Mouse (Mus musculus) lung, adult 18-20 months (tissue): Measurements from ENCODE around the gene St6galnac3.

Experiments
- DNase-seq, 2 experiments: peaks; one replicate each; pipeline ENCODE4 v3.0.0; 2022; ENCODE audit warnings: mixed read lengths in 2 of 2

The St6galnac3 gene

GRCm38 (mm10) chr3:153276101-153276829, 448.7 kb downstream of the St6galnac3 start:
- DNase-seq, result no peak

GRCm38 (mm10) chr3:153272241-153272640, 452.7 kb downstream of the St6galnac3 start:
- no peak for DNase-seq

DNA sequence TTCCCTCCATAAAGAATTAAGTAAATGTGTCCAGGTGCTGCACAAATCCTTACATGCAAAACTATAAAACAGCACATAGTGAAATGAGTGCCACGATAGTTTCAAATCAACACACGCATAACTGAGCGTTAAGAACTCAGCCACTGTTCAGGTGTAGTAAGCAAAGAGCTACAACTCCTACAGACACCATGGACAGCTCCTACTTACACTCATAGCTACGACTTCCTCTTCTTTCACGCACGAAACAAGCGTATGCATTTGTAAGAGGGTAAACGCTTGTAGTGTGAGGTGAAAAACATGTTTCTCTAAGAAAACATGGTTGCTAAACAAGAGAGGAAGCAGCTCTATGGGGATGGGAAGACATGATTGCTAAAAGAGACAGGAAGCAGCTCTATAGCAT, 457.6 kb downstream of the St6galnac3 start:
- no peak for DNase-seq

DNA sequence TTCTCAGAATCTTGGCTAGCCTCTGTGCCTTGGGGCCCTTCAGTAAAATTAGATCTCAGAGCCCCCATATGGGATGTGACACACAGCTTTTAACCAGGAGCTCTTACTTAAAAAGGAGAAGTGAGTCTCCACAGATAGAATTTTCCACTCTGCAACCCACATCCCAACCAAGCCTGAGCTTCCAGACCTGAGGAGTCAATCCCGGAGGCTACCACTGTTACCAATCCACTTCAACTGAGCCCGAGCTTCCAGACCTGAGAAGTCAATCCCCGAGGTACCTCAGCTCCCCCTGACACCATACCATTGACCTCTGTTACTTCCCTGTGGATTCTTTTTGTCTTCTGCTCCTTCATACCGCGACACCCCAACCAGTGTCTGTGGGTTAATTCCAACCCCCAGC, 463.0 kb downstream of the St6galnac3 start:
- no peak for DNase-seq

DNA sequence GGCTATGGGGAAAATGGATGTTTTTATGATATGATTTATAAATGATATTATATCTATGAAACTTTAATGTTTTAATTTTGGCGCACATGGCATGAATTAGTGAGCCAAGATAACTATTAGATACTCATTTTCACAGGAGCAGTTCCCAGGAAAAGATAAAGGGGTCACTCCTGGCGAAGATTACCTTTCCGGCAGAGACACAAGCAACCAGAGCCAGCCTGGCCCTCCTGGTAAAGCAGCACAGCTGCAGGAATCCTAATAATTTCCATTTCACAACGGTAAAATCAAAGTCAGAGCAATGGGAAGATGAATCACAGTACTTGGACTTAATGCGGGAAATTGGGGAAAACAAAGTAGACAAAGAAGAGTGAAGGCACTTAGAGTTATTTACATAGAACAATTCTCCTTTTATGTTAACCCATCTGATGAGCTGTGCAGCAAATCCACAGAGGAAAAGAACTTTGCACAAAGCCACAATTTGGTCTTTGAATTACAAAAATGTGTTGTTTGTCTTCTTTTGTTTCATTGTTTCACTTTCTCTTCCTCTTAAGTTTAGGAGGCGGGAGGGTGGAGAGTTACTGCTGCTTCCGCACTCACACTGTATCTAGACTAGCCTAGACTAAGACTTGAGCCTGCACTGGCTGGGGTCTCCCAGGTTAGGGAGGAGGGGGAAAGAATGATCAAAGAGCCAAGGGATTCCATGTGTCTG, 464.6 kb downstream of the St6galnac3 start:
- DNase-seq, result no peak

GRCm38 (mm10) chr3:153255910-153256309, 469.1 kb downstream of the St6galnac3 start:
- no peak for DNase-seq

- DNase-seq, result no peak
Observed at GRCm38 (mm10) chr3:153251653-153252052, 473.3 kb downstream of the St6galnac3 start.

DNA sequence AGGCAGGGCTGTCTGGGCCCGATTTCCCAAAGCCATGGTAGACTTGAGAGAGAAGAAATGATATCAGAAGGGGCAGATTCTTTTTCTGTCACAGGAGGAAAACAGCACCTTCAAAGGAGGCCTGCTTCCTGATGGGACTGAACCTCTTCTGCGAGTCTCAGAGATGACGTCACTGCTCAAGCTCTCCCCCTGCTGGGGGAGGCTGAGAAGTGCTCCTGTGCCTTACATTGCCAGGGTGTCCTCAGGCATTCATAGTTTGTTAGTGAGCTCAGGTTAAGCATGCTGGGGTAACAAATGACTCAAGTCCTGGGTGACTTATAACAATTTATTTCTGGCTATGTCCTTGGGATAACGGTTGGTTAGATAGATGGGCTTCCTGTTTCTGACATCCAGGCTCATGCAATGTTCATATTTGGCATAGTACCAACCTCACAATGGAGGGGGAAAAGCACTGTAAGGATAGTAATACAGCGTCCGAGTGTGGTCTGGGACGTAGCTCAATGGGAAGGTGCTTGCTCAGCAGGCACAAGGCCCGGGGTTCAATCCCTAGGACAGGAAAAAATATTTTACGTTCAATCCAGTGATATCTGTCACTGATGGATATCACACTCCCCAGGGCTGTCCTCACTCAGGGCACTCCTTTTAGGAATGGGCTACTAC, 474.2 kb downstream of the St6galnac3 start:
- DNase-seq, result peak; percentile 64 to 79

DNA sequence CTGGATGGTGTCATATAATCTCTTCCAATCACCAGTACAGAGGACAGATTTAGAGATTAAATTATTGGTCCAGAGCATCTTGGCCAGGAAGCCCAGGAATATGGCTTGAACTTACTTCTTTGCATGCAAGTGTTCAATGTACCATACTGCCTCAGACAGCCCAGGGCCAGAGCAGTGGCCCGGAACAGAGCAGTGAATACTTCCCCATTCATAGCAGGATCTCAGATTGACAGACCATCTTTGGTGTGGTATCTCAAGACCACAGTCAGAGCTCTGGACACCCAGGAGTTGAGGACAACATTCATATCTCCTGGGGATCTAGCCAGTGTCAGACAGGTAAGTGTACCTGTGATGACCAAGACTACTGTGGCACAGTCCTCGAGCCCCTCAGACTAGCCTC, 476.1 kb downstream of the St6galnac3 start:
- no peak for DNase-seq

DNA sequence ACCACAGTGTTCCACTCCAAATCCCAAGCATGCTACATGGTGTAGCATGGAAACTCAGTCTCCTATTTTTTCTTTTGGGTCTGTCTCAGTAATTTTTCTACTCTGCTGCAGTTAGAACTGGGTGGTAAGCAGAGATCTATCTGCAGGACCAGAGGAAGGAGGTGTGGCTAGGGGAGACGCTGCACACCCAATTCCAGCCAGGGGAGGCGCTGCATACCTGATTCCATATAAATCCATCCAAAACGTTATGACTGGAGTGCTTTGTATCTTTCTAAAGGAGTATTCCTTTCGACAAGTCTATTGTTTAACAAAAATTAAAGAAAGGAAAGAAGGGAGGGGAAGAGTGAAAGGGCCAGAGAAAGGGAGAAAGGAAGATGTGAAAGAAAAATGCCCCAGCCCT, 476.9 kb downstream of the St6galnac3 start:
- DNase-seq, result no peak

GRCm38 (mm10) chr3:153242524-153242923, 482.4 kb downstream of the St6galnac3 start:
- no peak for DNase-seq

GRCm38 (mm10) chr3:153241134-153241533, 483.8 kb downstream of the St6galnac3 start:
- no peak for DNase-seq

DNA sequence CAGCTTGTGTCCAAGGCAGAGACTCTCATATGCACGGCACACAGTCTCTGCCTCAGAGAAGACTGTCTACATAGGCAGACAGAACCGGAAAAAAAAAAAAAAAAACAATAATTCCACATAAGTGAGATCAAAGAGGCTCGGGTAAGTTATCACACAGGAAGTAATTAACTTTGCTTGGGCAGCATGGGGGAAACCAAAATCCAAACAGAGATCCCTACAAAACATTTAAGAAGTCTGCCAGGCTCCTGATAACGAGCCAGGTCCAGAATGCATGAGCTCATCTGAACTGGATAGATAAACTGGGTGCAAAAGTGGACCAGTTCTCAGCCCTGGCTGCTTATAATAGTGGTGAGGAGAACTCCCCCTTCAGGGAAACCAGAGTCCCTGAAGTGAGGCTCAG, 484.6 kb downstream of the St6galnac3 start:
- DNase-seq, result peak; percentile 28 to 72

GRCm38 (mm10) chr3:153238381-153238780, 486.6 kb downstream of the St6galnac3 start:
- DNase-seq, result no peak

DNA sequence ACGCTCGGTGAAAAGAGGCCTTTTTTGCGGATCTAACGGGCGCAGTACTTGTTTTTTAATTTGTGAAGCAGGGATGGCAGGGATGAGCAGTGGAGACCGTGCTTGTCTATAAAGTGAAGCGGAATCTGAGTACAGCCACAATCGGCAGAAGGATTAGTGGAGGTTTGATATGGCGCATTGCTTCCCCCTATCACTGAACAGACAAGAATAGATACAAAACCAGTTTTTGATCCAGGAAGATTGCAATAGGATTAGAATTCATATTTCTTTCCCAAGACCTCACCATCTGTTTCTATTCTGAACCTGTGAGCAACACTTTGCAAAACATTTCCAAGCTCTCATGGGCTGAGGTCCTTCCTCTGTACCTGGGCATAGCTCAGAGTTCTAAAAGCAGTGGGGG, 488.7 kb downstream of the St6galnac3 start:
- DNase-seq, result no peak

DNA sequence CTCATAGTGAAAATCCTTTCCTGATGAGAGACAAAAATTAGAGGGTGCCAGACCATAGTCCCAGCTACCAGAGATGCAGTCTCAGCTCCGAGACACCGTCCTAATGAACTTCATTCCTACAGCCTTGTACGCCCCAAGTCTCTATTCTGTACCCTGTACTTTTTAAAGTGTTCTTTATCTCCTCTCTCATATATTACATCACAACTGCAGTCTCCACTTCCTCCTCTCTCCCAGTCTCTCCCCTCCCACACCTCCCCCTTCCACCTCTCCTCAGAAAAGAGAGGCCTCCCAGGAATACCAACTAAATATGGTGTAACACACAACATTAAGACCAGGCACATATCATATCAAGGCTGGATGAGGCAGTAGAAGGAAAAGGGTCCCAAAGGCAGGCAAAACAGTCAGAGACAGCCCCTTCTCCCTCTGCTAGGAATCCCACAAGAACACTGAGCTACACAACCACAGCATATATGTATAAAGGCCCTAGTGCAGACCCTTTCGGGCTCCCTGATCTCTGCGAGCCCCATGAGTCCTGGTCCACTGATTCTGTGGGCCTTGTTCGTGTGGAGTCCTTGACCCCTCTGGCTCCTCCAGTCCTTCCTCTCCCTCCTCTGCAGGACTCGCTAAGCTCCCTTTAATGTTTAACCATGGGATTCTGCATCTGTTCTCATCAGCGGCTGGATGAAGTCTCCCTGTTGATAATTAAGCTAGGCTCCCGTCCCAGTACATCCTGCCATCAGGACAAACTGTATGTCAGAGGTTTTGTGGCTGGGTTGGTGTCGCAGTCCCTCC, 502.2 kb downstream of the St6galnac3 start:
- DNase-seq, result no peak

DNA sequence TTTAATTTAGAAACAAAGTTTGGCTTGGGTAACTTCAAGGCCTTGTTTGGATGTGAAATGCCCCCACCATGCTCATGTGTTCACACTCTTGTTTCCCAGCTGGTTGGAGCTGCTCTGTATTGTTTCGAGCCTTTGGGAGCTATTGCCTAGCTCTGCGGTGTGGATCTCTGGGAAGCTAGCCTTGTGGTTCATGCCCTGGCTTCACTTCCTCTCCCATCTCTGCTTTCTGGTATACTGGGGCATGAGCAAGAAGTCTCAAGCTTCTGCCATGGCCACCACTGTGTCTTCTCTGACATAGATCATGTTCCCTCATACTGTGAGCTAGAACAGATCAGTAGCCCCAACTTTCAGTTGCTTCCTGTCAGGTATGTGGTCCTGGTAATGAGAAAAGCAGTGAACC, 505.6 kb downstream of the St6galnac3 start:
- DNase-seq, result no peak

- DNase-seq, result no peak
Observed at GRCm38 (mm10) chr3:153208186-153208585, 516.8 kb downstream of the St6galnac3 start.

GRCm38 (mm10) chr3:153204046-153204445, 520.9 kb downstream of the St6galnac3 start:
- no peak for DNase-seq

DNA sequence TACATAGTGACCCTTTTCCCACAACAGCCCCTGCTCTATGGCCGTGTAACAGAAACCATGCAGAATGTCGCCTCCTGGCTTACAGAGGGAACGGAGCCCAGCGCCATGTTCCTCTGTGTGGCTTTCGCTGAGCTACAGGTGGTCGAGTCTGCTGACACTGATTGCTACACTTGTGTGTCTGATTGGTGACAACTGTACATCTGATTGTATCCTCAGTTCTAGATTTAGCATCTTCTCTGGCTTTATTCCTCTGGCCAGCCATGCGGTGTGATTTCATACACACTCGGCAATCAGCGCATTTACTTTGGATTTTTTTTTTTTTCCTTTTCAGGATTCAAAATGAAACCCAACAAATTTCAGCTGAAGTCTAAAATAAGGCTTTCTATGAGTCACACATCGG, 523.1 kb downstream of the St6galnac3 start:
- DNase-seq, result no peak

DNA sequence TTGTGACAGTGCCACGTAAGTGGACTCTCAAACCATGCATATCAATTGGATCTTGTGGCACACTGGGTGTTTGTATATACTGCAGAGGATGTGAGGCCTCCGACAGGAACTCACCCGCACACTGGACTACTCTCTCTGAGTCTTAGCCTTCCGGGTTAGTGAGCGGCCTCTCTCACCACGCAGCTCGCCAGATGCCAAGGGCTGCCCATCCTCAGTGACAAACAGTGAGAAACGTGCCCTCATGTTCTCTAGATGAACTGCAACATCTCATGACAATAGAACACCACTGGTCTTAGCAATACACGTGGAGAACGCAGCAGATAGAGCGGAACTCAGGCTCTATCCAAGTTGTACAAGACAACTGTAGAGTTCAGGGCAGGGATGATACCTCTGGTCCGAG, 524.2 kb downstream of the St6galnac3 start:
- DNase-seq, result no peak

GRCm38 (mm10) chr3:153200076-153200475, 524.9 kb downstream of the St6galnac3 start:
- no peak for DNase-seq

- no peak for DNase-seq
Observed at GRCm38 (mm10) chr3:153199251-153199650, 525.7 kb downstream of the St6galnac3 start.
